Mouse (Mus musculus) Muller cell, postnatal 12 days (primary cell): ENCODE data around the gene Nek4.

Experiments
- DNase-seq: peaks from one replicate; pipeline ENCODE4 v3.0.0-alpha.2; 2015; ENCODE audit errors: inconsistent ontology term

The Nek4 gene

DNA sequence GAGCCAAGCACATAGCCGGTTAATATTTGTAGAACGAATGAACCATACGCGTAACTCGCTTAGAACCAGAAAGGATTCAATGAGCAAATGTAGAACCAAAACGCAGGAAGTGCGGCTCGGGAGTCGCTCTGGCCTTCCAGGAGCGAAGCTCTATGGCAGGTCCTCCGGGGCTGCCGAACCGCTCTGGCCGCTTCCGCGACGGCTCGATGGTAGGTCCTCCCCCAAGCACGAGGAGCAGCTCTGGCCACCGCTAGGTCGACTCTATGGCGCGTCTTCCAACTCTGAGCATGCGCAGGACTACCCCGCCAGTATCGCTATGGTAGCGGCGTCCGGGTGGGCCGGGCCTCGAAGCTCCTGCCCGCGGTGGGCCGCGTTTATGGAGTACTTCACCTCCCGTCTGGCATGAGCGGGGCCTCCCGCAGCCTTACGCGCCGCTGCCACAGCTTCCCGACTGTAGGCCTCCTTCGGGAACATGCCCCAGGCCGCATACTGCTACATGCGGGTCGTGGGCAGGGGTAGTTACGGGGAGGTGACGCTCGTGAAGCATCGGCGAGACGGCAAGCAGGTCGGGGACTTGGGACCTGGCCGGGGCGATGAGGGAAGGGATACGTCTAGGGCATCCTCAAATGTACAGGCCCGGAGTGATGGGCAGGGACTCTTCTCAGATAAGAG is at the start of gene Nek4:
Gene Nek4 (plus strand): TSS at position 224 of the 672 bp plus-strand sequence.
- DNase-seq, result peak; percentile 96

DNA sequence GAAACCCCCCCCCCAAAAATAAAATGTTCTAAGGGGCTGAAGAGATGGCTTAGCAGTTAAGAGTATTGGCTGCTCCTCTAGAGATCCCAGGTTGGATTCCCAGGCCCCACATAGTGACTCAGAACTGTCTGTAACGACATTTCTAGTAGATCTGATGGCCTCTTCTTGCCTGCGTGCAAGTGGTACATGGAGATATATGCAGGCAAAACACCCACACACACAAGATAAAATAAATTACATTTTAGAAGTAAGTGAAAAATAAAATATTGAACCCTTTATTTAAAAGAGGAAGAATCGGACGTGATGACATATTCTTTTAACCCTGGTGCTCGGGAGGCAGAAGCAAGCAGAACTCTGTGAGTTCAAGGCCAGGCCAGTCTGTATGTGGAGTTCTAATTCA is 48.5 kb upstream of the Nek4 start:
- no peak for DNase-seq

DNA sequence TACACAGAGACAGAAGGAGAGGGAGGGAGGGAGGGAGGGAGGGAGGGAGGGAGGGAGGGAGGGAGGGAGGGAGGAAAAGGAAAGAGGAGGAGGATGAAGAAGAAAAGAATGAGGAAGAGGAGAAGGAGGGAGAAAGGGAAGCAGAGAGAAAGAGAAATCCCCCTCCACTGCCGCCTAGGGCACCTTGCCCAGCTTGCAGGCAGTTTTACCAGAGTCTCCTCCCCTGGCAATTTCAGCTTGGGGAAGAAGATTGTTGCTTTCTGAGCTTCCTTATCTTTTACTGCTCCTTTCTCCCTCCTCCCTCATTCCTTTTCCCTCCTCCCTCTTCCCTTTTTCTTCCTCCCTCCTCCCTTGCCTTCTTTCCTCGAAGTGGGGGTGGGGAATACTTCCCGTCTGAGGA is 48.1 kb upstream of the Nek4 start:
- DNase-seq, result no peak

DNA sequence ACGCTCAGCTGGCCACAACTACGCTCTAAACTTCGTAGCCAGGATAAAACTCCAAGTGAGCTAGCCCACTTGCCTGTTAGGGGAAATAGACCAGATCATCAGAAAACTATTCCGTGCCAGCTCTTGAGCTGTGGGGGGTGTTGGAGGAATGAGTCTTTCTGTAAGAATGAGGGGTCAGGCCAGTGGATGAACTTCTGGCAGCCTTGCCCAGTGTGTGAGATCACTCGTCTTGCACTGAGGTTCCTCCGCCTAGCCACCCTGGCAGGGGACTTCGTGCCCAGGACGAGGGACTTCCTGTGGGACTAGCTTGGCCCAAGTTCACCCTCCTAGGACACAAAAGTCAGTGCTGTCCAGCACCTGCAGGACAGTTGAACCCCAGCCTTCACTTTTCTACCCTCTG is 46.9 kb upstream of the Nek4 start:
- DNase-seq, result peak; percentile 83

DNA sequence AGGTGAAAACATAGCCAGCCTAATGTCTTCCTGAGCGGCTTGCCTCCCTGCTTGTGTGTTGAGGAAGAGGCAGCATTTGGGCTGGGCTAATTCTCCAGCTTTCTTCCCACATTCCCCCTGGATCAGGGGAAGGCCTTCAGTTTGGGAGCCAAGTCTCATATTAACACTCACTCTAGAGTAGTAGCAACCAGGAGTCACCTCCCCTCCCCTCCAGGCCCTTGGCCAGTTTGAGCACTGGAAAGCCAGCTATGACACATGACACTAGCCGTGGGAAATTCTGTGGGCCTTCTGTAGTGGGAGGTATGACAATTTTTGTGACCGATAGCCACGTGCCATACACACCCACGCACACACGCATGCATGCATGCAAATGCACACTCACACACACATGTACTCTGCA is 45.2 kb upstream of the Nek4 start:
- DNase-seq, result no peak

DNA sequence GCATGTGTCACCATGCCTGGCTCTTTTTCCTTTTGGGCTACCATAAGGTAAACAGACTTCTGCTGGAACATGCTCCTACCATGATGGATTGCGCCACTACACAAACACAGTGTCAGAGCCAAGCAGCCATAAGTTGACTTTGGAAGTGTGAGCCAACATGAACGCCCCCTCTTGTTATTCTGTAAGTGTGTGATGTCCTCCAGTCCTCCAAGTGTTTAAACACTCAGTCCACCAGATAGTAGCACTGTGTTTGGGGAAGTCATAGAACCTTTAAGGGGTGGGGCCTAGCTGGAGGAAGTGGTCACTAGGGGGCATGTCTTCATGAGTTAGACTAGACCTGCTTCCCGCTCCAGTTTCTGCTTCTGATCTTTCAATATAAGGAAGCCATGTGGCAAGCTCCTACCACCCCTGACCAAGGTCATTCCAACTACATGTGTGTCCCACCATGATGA is 43.3 kb upstream of the Nek4 start:
- no peak for DNase-seq

DNA sequence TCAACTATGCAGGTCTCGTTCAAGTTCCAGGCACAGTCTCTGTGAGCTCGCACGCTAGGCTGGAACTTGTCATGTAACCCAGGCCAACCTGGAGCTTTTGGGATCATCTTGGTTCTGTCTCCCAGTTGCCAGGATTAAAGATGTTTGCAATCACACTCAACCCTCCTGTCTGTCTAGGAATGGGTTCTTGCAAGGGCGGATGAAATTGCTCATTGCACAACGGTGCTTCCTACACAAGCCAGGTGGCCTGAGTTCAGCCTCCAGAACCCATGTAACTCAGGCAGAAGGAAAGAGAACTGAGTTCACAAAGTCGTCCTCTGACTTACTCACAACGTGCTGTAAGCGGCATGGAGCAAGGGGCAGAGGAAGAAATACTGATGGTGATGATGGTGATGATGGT is 40.0 kb upstream of the Nek4 start:
- DNase-seq, result no peak

DNA sequence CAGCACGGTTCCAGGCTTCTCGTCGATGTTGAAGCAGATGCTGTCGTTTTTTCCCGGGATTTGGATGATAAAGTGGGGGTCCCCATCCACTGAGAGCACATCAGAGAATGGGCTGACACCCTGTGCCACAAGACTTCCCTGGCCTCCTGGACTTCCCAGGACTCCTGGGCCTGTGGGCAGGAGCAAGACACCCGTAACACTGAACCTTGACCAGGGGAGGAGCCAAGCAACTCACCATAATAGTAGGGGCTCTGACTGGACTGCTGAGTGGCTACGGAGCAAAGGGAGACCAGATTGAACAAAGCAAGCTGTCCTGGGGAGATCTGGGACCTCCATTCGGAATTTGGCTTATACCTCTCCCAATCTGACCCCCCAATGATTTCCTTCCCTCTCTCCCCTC is 38.5 kb upstream of the Nek4 start:
- no peak for DNase-seq

DNA sequence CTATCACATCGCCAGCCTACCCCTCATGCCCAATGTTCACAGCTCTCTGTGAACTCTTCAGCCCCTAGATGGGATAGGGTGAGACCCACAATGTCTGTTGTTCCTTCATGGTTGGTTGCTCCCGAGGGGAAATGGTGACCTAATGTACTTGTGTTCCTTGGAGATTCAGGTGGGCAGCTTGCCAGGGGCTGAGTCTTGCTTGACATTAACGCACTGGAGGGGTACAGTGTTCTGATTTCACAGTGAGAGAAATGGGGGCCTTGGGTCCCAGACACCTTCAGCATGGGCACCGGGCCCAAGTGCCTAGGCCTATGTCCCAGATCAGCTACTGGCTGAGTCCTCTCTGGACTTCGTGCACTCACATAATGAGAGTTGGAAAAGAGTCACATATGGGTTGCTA is 37.8 kb upstream of the Nek4 start:
- DNase-seq, result no peak

DNA sequence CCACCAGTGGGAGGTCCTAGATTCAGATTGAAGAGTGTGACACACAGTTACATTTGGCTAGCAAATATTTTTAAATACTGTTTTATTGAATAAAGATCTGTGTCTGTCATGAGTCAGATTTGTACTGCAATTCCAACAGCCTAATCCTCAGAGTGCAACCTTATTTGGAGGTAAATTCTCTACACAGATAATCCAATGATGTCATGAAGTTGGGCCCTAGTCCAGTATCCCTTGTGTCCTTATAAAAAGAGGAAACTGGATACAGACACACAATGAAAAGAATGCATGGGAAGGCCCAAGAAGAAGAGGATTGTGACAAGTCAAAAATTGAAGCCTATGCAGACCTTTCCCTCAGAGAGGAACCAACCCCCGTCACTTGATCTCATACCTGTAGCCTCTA is 34.7 kb upstream of the Nek4 start:
- DNase-seq, result peak; percentile 41

DNA sequence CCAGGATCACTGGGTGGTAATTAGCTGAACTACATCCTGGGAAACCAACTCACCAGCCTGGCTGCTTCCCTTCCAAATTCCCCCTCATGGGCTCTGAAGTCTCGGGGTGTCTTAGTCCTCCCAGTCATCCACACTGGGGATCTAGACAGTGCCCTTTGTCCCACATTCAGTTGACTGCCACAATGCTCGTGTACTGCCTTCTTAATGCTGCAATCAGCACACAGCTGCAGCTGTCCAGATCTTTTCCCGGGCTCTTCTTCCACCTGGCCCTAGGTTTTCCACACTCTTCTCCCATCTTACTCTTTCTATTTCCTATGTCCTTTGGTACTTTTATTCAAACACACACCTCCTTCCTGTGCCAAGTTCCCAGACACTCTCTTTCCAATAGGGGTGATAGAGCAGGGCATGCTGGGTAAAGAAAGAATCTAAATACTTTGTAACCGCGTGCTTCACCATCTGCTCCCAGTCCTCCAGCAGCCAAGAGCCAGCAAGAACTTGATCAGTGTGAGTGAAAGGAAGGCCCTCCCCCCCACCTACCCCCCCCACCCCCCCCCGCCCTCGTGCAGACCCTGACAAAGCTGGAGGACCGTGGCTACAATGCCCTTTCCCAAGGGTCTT is 29.0 kb upstream of the Nek4 start:
- no peak for DNase-seq

DNA sequence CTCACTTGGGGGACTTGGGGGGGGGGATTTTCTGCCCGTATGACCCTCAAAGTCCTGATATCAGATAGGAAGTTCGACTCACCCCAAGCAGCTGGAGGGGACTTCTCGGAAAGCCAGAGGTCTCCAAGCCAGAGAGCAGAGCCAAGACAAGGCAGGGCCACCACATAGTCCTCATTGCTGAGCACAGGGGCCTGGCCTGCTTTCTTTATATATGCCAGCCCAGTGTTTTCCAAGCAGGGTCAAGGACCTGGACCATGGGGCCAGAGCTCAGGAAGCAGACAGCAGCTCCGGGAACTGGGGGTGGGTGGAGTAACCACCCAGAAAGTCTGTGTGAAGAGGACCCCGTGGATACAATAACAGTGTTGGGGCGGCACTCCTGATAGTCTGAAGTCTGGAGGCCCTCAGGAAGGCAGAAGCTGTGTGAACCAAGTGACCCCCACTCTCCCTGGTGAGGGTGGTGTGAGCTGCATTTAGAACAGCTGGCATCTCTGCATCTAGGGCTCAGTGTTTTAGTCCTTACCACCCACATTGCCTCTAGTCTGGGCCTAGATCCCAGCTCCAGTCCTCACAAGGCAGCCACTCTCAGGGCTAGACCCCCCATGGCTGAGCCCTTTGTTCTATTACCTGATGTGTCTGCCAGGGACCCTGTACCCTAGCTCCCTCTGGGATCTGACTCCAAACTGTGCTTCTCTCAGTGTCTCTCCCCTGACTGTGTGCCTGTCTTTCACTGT is 27.6 kb upstream of the Nek4 start, which contains the start of gene Itih3:
Gene Itih3 (minus strand): TSS at position 386 of the 731 bp plus-strand sequence.
- DNase-seq, result no peak

DNA sequence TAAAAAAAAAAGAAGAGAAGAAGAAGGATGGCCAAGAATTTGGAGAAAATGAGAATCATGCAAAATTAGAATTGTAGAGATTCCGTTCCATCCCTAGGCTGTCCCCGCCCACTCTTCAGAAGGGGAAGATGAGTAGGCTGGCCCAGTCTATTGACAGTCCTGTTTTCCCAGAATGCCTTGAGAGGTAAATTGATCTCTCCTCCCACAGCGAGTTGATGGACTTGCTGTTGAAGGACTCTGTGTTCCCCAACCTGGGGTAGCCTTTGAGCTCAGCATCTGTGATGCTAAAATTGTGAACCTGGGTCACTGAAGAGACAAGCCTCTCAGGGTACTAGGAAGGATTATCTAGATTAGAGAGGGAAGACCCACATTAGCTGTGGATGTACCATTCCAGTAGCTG is 25.7 kb upstream of the Nek4 start:
- no peak for DNase-seq

DNA sequence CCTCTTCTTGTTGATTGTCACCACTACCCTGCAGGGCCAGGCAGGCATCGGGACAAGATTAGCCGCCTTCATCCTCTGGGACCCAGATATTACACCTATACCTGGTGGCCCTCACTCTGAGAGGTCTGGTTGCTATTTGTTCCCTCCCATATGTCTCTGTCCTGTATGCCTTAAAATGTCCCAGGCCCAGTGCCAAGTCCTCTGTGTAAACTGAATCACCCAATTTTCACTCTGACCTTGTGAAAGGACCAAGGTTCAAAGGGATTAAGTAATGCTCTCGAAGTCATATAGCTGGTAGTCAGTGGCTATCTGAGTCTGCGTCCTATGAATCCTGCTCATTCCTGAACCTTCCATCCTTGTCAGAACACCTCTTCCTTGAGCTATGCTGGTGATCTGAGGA is 20.8 kb upstream of the Nek4 start:
- DNase-seq, result no peak

DNA sequence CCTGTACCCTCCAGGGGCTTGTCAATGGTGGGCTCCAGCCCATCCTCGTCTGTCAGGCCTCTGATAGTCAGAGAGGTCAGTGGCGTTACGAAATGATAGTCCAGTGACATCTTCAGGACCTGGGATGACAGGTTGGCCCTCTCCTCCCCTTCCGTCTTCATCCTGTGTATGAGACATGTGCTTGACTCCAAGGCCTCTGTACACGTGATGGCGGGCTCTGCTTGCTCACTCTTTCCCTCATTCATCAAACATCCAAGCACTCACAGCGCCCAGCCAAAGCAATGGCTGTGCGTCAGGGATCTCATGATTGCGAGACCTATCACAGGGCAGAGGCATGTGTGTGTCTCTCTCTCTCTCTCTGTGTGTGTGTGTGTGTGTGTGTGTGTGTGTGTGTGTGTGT is 17.8 kb upstream of the Nek4 start:
- DNase-seq, result no peak

DNA sequence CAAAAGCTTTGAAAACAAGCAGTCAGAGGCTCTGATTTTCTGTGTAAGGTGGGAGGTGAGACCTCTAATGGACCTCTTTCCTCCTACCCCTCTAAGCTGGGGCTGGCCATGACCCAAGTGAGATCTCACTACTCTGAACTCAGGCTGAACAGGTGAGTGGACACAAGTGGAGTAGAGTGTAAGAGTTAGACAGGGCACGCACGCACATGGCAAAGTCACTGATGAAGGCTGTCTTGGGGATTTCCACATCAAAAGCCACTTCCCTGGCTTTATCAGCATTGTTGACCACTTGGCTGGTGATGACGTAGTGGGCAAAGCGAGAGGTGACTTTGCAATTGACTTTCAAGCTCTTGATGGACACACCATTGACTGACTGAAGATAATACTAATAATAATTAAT is 8.9 kb upstream of the Nek4 start:
- no peak for DNase-seq

DNA sequence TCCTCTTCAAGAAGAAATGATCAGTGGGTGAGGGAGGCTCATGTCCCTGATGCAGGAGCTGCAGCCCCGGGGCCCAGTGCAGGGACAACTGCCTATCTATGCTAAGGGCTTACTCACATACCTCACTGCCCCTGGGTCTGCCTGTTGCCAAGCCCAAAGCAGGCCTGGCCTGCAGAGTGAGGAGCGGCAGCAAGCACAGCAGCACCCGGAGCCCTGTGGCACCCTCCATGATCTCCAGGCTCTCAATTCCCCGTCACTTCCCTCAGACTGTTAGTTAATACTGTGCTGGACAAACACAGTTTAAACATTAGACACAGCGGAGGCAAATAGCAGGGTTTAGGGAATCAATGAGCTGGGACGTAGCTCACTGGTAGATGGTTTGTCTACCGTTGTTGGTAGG is 8.1 kb upstream of the Nek4 start, which contains the start of gene Itih1:
Gene Itih1 (minus strand): TSS at position 252 of the 400 bp plus-strand sequence.
- no peak for DNase-seq

DNA sequence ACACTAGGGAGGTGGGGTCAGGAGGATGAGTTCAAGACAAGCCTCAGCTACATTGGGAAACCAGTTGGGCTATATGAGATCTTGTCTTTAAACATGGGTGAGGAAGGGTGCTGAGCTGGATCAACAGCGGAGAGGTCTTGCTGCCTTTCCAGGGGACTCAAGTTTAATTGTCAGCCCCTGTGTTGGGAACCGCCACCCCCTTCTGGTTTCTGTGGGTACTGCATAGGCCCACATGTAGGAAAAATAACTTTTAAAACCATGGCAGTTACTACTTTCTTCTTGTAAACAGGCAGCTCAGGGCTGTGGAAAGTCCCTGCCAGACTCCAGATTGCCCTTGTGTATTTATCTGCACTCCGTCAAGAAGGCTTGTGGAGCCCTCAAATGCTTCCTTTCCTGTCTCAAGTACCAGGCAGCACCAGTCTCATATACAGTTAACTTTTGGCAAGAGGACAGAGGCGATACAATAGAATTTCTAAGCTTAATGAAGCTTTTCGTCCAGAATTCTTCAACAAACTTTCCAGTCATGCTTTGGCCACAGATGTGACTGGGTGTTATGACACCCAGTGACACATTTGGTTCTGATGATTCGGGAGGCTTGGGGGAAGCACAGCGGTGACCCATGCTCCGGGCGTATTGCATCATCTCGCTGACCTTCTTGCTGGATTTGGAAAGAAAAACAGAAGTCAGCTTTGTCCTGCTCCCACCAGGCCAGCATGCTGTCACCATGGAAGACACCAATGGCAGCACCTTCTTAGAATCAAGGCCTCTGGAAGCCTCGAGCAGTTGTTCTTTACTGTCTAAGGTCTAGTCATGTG is 7.1 kb upstream of the Nek4 start:
- peak; percentile 51 for DNase-seq

DNA sequence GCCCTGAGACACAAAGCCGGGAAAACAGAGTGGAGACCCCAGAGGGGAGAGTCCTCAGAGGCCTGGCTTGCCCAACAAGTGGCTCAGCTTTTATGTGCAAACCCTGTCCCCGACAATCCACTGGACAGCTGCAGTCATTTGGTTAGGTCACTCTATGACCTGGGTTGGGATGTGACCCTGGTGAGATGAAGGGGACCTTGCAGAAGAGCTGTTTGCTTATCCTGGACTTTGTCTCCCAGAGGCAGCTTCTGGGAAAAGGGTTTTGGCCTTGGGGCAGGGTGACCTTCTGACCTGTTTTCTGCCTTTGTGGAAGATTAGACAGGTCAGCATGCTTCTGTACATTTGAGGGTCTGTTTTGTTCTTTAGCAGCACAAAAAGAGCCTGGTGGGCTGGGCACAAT is 6.4 kb upstream of the Nek4 start:
- DNase-seq, result no peak

DNA sequence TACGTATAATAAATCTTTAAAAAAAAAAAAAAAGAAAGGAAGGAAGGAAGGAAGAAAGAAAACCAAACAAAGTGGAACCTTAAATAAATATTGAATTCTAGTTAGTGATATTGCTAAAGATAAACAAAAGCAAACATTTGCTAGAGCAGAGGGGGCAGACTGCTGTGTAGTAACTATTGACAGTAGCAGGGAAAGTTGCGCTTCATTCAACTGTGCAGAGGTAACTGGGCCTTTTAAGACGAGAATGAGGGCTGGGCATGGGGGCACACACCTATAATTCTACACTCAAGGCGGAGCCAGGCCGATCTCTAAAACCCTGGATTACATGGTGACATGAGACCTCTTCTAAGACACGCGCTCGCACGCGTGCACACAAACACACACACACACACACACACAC is 1.2 kb upstream of the Nek4 start:
- DNase-seq, result no peak

DNA sequence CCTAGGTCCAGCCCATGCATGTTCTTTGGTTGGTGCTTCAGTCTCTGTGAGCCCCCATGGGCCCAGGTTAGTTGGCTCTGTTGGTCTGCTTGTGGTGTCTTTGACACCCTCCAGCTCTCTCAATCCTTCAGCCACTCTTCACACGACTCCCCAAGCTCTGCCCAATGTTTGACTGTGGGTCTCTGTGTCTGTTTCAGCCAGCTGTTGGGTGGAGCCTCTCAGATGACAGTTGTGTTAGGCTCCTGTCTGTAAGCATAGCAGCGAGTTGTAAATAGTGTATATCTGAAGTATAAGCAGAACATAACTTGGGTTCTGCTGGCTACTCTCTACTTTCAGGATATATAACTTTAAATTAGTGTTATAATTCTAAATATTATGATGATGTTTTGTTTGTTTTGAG is 7.3 kb downstream of the Nek4 start:
- no peak for DNase-seq

DNA sequence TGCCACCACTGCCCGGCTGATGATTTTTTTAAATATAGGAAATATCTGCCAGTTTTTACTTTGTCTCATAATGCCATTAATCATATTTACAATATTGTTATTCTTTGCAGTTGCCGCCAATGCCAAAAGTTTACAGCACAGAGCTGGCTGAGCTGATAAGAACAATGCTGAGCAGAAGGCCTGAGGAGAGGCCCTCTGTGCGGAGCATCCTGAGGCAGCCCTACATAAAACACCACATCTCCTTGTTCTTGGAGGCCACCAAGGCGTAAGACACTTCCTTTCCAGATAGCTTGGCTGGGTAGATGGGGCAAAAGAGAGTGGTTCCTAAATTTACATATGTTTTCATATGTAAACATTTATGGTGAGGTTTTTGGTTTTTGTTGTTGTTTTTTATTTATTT is 7.9 kb downstream of the Nek4 start:
- no peak for DNase-seq
